Mouse (Mus musculus): ENCODE measurements at regions not wholly inside any gene's neighbourhood (a gene's known extent, or its start where the extent isn't known, plus 50 kb on each side); places are given as distances from the start of the nearest gene placed in this dataset.
"Not testable (repeated sequence)": the region's sequence is repeated elsewhere in the genome, so short reads cannot be mapped to it uniquely, and the experiment has no call there.

DNA sequence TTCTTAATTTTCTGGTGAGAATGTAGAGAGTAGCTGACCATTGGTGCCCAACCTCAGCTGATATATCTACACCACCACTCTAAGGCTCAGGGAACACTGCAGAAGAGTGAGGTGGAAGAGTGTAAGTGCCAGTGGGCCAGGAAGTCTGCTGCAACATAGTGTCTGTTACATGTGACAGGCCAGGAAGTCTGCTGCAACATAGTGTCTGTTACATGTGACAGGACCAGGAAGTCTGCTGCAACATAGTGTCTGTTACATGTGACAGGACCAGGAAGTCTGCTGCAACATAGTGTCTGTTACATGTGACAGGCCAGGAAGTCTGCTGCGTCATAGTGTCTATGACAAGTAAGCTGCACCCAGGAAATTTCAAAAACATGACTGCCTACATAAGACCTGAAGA, 111.4 kb upstream of the Kctd3 start:
- WGBS, result 71% methylated on average over 1 of the region's 1 CpGs
- H3K27ac ChIP-seq; ATAC-seq (replicated peaks; ENCODE audit: insufficient number of reproducible peaks, insufficient read depth, low FRiP score, low read depth); H3K4me3 ChIP-seq; H3K27me3 ChIP-seq; H3K4me1 ChIP-seq (replicated peaks); H3K36me3 ChIP-seq; H3K4me2 ChIP-seq; H3K9me3 ChIP-seq (replicated peaks); H3K9ac ChIP-seq: not testable (repeated sequence)

DNA sequence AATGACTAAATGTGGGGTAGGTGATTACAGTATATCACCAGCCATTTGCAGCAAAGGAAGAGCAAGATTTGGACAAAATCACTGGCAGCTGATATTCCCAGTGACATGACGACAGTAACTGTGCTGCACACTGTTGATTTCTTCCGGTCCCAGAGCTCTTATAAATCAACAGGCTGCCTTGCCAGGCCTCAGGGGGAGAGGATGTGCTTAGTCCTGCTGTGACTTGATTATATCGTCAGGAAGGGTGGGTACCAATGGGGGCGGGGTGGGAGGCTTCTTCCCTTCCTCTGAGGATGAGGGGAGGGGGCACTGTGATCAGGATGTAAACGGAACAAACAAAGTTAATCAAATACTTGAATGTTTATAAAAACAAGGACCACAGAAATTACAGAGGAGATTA, 110.9 kb upstream of the Kctd3 start:
- no peak overlapping the region for H3K4me2 ChIP-seq
- no peak for ATAC-seq (replicated peaks; ENCODE audit: insufficient number of reproducible peaks, insufficient read depth, low FRiP score, low read depth)
- no peaks in the 10 kb centered on the region for H3K36me3 ChIP-seq
- no peak overlapping the region for H3K27ac ChIP-seq
- H3K9me3 ChIP-seq (replicated peaks), result no peaks in the 10 kb centered on the region
- no peaks in the 10 kb centered on the region for H3K27me3 ChIP-seq
- WGBS, result 41% methylated on average over 5 of the region's 5 CpGs
- H3K9ac ChIP-seq, result no peak overlapping the region
- no peak overlapping the region for H3K4me3 ChIP-seq
- H3K4me1 ChIP-seq (replicated peaks), result no peaks in the 10 kb centered on the region

DNA sequence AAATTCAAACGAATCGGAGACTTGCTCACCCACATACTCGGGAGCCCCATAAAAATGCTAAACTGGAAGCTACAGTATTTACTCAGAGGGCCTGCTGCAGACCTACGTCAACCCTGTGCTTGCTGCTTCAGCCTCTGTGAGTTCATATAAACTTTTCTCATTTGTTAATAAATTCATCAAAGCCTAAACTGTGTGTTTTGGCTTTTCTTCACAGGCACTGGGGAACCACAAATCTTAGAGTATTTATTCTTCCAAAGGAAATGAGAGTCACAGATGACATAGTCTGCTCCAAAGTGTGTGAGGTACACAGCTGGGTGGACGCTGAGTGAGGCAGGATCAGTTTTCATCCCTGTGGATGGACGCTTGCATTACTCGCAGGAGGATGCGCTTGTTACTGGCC, 108.3 kb upstream of the Kctd3 start:
- H3K4me2 ChIP-seq, result no peak overlapping the region
- WGBS, result 75% methylated on average over 8 of the region's 8 CpGs
- ATAC-seq (replicated peaks; ENCODE audit: insufficient number of reproducible peaks, insufficient read depth, low FRiP score, low read depth), result no peak
- no peaks in the 10 kb centered on the region for H3K9me3 ChIP-seq (replicated peaks)
- no peak overlapping the region for H3K4me3 ChIP-seq
- H3K4me1 ChIP-seq (replicated peaks), result no peaks in the 10 kb centered on the region
- H3K27me3 ChIP-seq, result no peaks in the 10 kb centered on the region
- no peak overlapping the region for H3K9ac ChIP-seq
- H3K27ac ChIP-seq, result no peak overlapping the region
- H3K36me3 ChIP-seq, result no peaks in the 10 kb centered on the region

DNA sequence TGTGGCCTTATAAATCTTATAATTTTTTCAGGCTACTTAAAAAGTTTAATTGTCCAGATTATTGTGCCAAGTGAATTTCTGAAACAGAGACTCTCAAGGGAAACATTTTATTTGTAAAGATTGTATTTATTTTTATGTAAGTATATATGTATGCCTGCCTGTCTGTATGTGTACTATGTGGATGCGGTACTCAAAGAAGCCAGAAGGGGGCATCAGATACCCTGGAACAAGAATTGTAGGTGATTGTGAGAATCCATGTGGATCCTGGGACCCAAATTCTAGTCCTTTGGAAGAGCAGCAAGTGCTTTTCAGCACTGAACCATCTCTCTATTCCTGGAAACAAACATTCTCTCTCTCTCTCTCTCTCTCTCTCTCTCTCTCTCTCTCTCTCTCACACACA, 107.6 kb upstream of the Kctd3 start:
- ATAC-seq (replicated peaks; ENCODE audit: insufficient number of reproducible peaks, insufficient read depth, low FRiP score, low read depth), result no peak
- no peaks in the 10 kb centered on the region for H3K36me3 ChIP-seq
- no peaks in the 10 kb centered on the region for H3K4me1 ChIP-seq (replicated peaks)
- WGBS, result 97% methylated on average over 1 of the region's 1 CpGs
- H3K9ac ChIP-seq, result no peak overlapping the region
- no peaks in the 10 kb centered on the region for H3K27me3 ChIP-seq
- H3K4me2 ChIP-seq, result no peak overlapping the region
- H3K27ac ChIP-seq, result no peak overlapping the region
- H3K4me3 ChIP-seq, result no peak overlapping the region
- no peaks in the 10 kb centered on the region for H3K9me3 ChIP-seq (replicated peaks)

DNA sequence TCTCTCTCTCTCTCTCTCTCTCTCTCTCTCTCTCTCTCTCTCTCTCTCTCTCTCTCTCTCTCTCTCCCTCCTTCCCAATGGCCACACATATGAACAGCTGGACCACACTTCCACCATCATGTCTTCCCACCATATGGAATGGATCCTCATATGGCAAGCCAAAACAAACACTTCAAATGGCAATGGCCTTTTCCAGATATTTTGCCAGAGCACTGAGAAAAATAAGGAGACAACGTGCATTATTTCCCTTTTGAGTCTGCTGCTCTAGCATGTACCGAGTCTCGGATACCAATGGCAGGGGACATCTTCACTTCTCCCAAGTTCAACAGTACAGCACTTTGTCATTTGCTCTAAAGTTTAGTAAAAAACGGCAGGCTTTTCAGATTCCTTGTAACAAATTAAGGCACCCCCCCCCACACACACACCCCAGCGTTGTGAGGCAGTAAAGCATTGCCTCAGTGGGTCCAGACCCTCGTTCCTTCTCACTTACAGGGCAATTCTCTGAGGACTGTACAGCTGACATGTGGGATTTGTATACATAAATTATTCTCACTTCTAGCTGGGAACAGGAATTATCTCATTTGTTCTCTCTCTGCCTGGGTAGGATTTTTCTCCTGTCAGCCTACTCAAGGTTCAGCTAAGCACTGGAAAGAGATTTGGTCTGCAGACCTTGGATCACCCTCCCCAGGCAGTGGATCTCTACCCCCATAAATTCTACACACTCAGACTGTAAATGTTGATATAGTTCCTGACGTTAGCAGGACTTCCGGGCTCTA, 100.8 kb upstream of the Kctd3 start:
- 63% methylated on average over 8 of the region's 8 CpGs for WGBS
- no peaks in the 10 kb centered on the region for H3K4me1 ChIP-seq (replicated peaks)
- H3K9ac ChIP-seq, result no peak overlapping the region
- no peak for ATAC-seq (replicated peaks; ENCODE audit: insufficient number of reproducible peaks, insufficient read depth, low FRiP score, low read depth)
- no peak overlapping the region for H3K4me3 ChIP-seq
- no peaks in the 10 kb centered on the region for H3K36me3 ChIP-seq
- H3K4me2 ChIP-seq, result no peak overlapping the region
- no peaks in the 10 kb centered on the region for H3K9me3 ChIP-seq (replicated peaks)
- H3K27ac ChIP-seq, result no peak overlapping the region
- no peaks in the 10 kb centered on the region for H3K27me3 ChIP-seq

DNA sequence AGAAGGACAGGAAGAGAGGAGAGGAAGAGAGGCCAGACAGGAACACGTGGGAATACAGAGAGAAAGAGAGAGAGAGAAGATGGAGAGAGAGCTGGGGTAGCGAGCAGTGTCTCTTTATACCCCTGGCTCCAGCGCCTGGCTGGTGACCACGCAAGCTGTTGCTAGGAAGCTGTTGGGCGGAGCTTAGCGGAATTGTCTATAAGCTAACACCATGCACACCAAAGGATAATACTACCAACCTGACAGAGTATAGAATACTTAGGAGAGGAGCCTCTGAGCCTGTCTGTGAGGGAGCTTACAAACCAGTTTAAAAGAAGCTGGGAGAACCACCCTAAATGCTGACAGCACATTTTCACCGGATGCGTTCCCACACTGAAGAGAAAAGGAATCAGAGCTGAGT, 100.2 kb upstream of the Kctd3 start:
- no peak overlapping the region for H3K9ac ChIP-seq
- H3K4me2 ChIP-seq, result no peak overlapping the region
- no peaks in the 10 kb centered on the region for H3K27me3 ChIP-seq
- no peaks in the 10 kb centered on the region for H3K36me3 ChIP-seq
- no peak for ATAC-seq (replicated peaks; ENCODE audit: insufficient number of reproducible peaks, insufficient read depth, low FRiP score, low read depth)
- H3K27ac ChIP-seq, result no peak overlapping the region
- no peaks in the 10 kb centered on the region for H3K9me3 ChIP-seq (replicated peaks)
- 56% methylated on average over 8 of the region's 8 CpGs for WGBS
- no peak overlapping the region for H3K4me3 ChIP-seq
- H3K4me1 ChIP-seq (replicated peaks), result no peaks in the 10 kb centered on the region

DNA sequence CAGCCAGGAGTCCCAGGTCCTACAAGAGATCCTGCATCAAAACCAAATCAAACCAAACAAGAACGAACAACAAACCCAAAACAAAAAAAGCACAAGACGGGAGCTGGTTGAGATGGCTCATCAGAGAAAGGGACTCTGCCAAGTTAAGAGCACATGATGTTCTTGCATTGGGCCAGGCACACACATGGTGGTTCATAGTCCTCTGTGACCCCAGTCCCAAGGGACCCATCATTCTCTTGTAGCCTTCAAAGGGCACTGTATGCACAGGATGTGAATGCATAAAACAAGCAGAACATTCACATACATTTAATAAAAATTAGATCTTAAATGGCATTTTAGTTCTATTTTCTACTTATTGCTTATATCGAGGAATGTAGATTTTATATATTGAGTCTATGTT, 99.5 kb upstream of the Kctd3 start:
- Histone ChIP-seq H3K27ac (no peak overlapping the region), H3K4me3 (no peak overlapping the region), H3K9me3 (replicated peaks) (no peaks in the 10 kb centered on the region), H3K9ac (no peak overlapping the region), H3K4me2 (no peak overlapping the region), H3K4me1 (replicated peaks) (no peaks in the 10 kb centered on the region), H3K27me3 (no peaks in the 10 kb centered on the region), H3K36me3 (no peaks in the 10 kb centered on the region)
- ATAC-seq (replicated peaks; ENCODE audit: insufficient number of reproducible peaks, insufficient read depth, low FRiP score, low read depth), result no peak
- 81% methylated on average over 3 of the region's 3 CpGs for WGBS

DNA sequence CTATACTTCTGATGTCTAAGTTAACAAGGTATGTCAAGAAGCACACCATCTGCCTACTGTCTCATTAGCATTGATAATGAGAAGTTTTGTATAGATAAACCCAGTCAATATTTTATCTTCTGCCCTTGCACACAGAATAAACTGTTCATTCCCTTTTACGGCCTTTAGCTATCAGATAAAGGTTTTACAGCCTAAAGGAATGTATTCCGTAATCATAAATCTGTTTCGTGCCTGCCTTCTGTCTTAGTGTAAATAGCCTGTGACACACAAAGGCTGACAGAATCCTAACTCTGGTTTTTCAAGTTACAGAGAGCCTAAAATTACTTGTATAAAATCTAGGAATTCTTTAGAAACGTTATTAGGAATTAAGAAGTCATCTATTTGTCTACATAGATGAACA, 97.6 kb upstream of the Kctd3 start:
- no peaks in the 10 kb centered on the region for H3K9me3 ChIP-seq (replicated peaks)
- no peak overlapping the region for H3K4me3 ChIP-seq
- H3K27me3 ChIP-seq, result no peaks in the 10 kb centered on the region
- no peaks in the 10 kb centered on the region for H3K4me1 ChIP-seq (replicated peaks)
- no peak for ATAC-seq (replicated peaks; ENCODE audit: insufficient number of reproducible peaks, insufficient read depth, low FRiP score, low read depth)
- 68% methylated on average over 4 of the region's 4 CpGs for WGBS
- H3K9ac ChIP-seq, result no peak overlapping the region
- no peak overlapping the region for H3K27ac ChIP-seq
- no peak overlapping the region for H3K4me2 ChIP-seq
- no peaks in the 10 kb centered on the region for H3K36me3 ChIP-seq

DNA sequence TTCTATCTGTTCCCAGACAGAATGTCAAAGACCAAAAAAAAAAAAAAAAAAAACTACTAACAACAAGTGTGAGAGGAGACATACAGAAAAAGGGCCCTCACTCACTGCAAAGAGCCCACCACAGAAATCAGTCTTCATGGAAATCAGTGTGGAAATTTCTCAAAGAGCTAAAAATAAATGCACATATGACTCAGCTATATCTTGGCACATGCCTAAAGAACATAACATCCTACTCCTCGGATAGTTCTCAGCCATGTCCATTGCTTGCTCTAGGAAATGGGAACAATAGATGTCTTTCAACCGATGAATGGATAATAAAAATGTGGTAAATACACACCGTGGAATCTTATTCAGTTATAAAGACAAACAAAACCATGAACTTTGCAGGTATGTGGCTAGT, 95.1 kb upstream of the Kctd3 start:
- H3K4me1 ChIP-seq (replicated peaks), result no peaks in the 10 kb centered on the region
- H3K4me2 ChIP-seq, result no peak overlapping the region
- no peak overlapping the region for H3K4me3 ChIP-seq
- no peaks in the 10 kb centered on the region for H3K27me3 ChIP-seq
- H3K36me3 ChIP-seq, result no peaks in the 10 kb centered on the region
- H3K9me3 ChIP-seq (replicated peaks), result no peaks in the 10 kb centered on the region
- 66% methylated on average over 3 of the region's 3 CpGs for WGBS
- no peak overlapping the region for H3K9ac ChIP-seq
- no peak for ATAC-seq (replicated peaks; ENCODE audit: insufficient number of reproducible peaks, insufficient read depth, low FRiP score, low read depth)
- no peak overlapping the region for H3K27ac ChIP-seq

DNA sequence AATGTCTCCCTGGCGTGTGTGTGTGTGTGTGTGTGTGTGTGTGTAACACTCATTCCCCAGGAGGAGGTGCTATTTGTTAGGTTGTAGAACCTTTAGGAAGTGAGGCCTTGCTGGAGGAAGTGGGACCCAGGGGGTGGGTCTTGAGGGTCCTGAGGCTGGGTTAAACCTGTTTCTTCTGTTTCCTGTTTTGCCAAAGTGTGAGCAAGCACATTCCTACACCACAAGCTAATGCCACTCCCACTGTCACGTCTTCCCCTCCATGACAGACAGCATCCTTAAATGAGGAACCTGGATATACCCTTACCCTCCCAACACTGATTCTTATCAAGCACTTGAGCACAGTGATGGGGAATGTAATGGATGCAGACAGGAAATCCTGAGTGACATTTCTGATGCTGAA, 91.5 kb upstream of the Kctd3 start:
- H3K9ac ChIP-seq, result no peak overlapping the region
- no peak for ATAC-seq (replicated peaks; ENCODE audit: insufficient number of reproducible peaks, insufficient read depth, low FRiP score, low read depth)
- no peak overlapping the region for H3K4me2 ChIP-seq
- H3K27me3 ChIP-seq, result no peaks in the 10 kb centered on the region
- H3K4me1 ChIP-seq (replicated peaks), result no peaks in the 10 kb centered on the region
- H3K9me3 ChIP-seq (replicated peaks), result no peaks in the 10 kb centered on the region
- no peaks in the 10 kb centered on the region for H3K36me3 ChIP-seq
- H3K4me3 ChIP-seq, result no peak overlapping the region
- H3K27ac ChIP-seq, result no peak overlapping the region
- 57% methylated on average over 2 of the region's 2 CpGs for WGBS

DNA sequence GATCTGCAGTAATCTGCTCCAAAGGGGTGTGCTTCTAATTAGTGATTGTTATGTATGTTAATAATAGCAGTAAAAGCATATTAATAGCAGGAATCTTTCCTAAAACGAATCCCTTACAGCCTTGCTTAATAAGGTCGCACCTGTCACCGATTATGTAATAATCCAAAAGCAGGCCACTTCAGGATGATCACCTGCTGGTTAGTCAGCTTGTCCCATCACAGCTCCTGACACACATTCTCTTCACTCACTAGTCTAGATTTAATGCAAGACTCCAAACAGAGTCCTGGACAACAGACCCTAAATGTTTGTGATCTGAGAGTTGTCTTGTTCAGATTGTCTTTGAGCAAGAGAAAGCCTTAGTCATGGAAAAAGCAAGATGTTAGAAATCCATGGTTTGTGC, 85.2 kb upstream of the Kctd3 start:
- 84% methylated on average over 3 of the region's 3 CpGs for WGBS
- Histone ChIP-seq H3K9ac (no peak overlapping the region), H3K36me3 (no peaks in the 10 kb centered on the region), H3K4me1 (replicated peaks) (no peaks in the 10 kb centered on the region), H3K9me3 (replicated peaks) (no peaks in the 10 kb centered on the region), H3K27ac (no peak overlapping the region), H3K4me3 (no peak overlapping the region), H3K4me2 (no peak overlapping the region), H3K27me3 (no peaks in the 10 kb centered on the region)
- ATAC-seq (replicated peaks; ENCODE audit: insufficient number of reproducible peaks, insufficient read depth, low FRiP score, low read depth), result no peak

DNA sequence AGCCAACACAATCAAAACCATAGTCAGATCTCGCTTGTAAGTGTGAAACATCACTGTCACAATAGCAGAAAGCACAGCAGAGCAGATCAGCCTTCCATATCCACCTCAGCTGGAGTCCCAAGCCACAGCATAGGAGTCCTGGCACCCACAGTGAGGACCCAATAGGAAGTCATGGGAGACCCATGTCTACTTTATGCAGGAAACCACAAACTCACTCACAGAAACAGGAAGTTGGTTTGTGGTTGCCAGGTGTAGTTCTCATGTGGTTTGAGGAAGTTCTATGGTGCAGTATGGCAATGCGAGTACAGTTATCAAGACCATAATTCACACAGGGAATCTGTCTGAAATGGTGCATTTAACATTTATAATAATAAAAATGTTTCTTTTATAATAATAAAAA, 77.6 kb upstream of the Kctd3 start:
- Histone ChIP-seq H3K9ac (no peak overlapping the region), H3K9me3 (replicated peaks) (peaks cover 7% of the 10 kb centered on the region; the same call in 1 of the 2 replicates), H3K4me1 (replicated peaks) (peaks cover 4% of the 10 kb centered on the region; the same call in 1 of the 2 replicates), H3K27ac (no peak overlapping the region), H3K4me2 (no peak overlapping the region), H3K36me3 (no peaks in the 10 kb centered on the region), H3K4me3 (no peak overlapping the region), H3K27me3 (no peaks in the 10 kb centered on the region)
- no peak for ATAC-seq (replicated peaks; ENCODE audit: insufficient number of reproducible peaks, insufficient read depth, low FRiP score, low read depth)
- 74% methylated on average over 2 of the region's 2 CpGs for WGBS

Data from heart, embryonic 15.5 days (tissue).